Mouse (Mus musculus): ENCODE measurements around the gene Slc41a3. TPM values are rescaled to one million over a fixed set of nuclear protein-coding genes. Genes with fewer than 3 reads are reported as not detected.
A peak's percentile ranks its signal among the peaks of the same experiment; 100 is the strongest.
"Not testable (repeated sequence)": the region's sequence is repeated elsewhere in the genome, so short reads cannot be mapped to it uniquely, and the experiment has no call there.

Slc41a3 gene
- total RNA-seq, 2 experiments from 2014 or later: 20.8 to 25.2 TPM

DNA sequence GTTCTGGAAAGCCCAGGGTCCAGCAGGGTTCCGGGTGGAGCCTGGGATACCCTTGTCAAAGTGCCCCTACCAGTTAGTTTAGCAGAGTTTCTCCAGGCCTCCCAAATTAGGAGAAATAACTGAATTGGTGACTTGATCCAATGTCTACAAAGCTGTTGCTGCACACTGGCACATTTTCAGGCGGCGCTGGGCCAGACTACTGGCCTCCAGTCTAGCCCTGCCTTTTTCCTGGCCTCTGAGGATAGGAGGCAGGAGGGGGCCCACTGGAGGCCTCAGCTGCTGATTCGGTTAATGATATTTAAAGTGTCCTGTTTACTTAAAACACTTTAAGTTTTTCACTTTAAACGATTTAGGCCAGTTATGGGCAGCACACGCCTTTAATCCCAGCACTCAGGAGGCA is 19.7 kb downstream of the Slc41a3 start:
- DNase-seq: peak; percentile 78

DNA sequence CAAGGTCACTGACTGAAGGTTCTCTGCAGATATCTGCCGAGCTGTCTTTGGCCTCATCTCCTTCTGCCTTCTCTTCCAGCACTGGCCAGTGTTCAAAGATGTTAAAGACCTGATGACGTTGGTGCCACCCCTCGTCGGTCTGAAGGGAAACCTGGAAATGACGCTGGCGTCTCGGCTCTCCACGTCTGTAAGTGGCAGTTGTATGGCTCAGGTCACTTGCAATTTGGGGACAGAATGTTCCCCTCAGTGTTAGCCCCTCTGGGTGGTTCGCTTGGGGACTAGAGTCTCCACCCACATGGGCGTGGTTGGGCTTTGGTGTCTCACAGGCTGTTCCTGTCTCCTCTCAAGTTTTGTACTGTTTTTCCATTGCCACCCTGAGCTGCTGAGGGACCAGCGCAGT is 20.2 kb downstream of the Slc41a3 start:
- no peak for DNase-seq

DNA sequence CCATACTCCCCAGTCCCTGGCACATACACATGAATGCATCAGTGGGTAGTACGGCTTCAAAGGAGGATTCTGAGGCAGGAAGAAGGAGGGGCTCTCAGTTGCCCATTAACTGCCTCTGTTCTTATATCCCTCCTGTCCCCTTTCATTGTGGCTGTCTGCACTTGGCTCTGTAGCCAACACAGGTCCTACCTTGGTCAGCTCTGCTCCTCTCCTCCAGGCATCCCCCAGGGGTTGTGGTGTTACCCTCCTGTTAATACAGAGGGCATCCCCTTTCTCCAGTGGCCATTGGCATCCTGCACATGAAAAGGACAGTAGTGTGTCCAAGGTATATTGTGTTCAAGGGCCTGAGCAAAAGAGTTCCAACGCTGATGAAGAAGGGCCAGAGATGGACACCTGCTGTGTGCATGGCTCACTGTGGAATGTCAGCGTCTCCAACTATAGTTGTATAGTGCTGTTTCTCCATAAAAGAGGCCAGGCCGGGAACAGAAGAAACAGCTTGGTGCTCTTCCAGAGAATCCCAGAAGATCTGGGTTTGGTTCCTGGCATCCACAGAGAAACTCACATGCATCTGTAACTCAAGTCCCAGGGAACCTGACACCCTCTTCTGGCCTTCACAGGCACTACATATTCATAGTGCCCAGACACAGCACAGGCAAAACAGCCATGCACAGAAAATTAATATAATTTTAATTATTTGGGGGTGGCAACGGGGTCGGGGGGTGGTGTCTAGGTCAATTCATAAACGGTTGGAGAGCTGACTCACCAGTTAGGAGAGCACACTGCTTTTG is 20.9 kb downstream of the Slc41a3 start:
- no peak for DNase-seq

DNA sequence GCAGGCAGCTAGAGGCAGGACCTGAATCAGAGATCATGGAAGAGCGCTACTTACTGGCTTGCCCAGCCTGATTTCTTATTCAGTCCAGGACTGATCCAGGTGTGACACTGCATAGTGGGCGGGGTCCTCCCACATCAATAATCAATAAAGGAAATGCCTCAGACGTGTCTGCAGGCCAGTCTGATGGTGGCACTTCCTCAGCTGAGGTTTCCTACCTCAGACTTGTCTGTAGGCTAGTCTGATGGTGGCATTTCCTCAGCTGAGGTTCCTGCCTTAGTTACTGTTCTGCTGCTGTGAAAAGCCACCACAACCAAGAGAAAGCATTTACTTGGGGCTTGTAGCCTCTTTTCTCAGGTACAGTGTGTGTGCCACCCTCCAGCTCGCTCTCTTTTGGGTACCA is 23.0 kb downstream of the Slc41a3 start:
- DNase-seq: no peak

DNA sequence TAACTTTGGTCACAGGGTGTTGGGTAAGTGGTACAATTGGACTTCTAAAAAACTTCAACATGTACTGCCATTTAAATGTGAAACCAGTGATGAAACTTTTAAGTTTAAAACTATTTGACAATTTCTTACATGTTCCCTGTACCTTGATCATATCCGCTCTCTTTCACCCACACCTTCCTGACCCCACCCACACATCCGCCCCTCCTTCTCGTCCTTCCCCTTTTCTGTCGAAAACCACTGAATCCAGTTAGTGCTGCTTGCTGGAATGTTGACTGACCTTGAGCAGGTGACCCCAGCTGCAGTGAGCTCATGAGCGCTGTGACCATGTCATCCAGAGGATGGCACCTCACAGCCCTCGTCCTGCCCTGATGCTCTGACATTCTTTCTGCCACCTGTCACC is 25.0 kb downstream of the Slc41a3 start:
- DNase-seq: no peak

DNA sequence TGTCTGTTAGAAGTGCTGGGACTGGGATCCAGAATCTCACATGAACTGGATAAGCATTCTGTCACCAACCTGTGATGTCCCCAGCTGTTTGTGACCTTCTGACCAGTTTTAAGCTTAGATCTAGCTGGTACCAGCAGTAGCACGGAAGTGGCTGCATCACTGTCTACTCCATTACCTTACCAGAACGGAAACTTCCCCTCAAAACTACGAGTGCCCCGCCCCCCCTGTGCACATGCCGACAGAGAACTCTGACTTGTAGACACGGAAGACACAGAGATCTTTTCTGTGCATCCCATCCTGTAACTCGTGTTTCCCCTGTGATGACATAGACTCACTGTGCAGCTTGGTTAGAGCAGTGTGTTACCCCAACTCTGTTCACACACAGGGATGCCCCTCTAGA is 25.9 kb downstream of the Slc41a3 start:
- no peak for DNase-seq

DNA sequence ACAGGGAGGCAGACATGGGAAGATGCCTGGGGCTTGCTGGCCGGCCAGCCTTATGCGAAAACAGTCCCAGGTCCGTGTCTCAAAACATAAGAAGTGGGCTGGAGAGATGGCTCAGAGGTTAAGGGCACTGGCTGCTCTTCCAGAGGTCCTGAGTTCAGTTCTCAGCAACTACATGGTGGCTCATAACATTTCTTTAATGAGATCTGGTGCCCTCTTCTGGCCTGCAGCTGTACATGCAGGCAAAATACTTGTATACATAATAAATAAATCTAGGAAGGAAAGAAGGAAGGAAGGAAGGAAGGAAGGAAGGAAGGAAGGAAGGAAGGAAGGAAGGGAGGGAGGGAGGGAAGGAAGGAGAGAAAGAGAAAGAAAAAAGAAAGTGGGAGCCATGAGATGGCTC is 28.0 kb downstream of the Slc41a3 start:
- not testable (repeated sequence) for DNase-seq

DNA sequence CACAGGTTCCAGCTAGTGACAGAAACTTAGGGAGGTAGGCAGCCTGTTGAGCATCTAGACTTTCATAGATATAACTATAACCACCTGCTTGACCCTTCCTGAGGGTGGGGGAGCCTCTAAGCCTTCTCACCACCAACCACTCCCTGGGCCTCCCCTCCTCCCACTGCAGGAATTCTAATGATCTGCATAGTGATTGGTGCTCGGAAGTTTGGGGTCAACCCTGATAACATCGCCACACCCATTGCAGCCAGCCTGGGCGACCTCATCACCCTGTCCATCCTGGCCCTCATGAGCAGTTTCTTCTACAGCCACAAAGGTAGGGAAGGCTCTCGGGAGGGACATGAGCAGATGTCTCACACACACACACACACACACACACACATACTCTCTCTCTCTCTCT is 30.6 kb downstream of the Slc41a3 start:
- no peak for DNase-seq

DNA sequence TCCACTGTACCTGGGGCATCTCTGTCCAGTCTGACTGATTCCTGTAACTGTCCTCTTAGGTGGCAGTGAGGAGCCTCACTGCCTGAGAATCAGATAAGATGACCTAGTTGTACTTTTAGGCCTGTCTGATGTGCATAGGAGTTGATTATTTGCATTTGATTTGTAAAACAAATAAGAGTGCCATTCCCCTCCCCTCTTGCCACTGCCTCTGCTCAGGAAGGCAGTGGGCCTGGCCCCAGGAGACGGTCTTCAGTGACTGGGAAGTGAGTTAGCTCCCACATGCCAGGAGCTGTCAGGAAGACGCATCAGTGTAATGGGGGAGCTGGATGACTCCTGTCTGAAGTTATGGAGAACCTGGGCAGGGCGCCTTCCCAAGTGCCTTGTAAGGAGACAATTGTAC is 31.1 kb downstream of the Slc41a3 start:
- DNase-seq: no peak

DNA sequence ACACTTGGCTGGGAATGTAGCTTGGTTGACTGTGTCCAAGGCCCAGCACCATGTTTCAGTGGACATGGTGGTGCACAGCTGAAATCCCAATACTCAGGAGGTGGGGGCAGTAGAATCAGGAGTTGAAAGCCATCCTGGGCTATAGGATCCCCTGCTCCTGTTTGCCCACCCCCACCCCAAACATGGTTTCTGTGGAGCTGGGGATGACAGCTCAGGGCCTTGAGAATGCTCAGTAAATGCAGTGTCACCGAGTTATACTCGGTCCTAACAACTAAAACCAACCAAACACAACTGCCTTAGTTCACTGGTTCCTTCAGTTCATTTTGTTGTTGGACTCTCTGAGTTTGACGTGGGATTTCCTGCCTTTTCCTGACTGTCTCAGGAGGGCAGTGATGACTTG is 38.5 kb downstream of the Slc41a3 start:
- no peak for DNase-seq

DNA sequence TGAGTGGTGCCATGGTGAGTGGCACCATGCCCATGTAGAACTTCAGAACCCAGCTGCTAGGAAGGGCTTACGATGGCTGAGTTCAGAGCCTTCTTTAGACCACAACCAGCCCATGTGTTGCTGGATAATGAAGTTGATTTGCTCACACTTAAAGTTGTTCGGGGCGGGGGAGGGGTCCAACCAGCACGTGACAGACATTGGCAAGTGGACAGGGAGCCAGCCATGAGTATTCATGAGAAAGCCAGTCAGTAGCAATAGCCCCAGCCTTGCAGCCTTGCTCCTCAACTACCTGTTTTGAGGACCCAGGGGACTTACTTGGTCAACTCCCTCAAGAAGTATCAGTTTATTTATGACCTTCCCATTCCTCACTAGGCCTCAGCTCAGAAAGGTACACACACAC is 40.4 kb downstream of the Slc41a3 start:
- DNase-seq: no peak

DNA sequence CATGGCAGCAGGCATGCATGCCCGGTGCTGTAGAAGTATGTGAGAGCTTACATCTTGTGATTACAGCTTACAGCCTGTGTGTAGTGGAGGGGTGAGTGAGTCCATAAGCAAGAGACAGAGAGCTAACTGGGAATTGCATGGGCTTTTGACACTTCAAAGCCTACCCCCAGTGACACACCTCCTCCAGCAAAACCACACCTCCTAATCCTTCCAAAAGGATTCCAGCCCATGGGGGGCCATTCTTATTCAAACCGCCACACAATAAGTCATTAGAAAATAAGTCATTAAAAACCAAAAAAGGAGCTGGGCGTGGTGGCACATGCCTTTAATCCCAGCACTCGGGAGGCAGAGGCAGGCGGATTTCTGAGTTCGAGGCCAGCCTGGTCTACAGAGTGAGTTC is 43.9 kb downstream of the Slc41a3 start:
- DNase-seq: no peak

DNA sequence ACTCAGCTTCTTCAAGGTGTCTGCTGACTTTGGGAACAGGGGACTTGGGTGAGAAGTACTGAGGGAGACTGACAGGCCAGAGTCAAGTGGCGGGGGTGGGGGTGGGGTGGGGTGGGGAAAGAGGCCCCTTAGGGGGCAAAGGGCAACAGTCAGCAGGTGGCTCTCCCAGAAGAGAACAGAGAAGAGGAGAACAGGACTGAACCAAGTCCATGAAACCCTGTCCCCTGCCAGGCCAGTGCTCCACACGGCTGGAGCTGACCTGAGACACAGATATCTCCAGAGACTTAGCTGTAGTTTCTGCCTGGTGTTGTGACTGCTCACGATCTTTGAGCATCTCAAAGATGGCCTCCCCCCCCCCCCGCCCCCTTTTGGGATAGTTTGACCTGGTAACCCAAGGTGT is 44.8 kb downstream of the Slc41a3 start:
- DNase-seq: no peak

DNA sequence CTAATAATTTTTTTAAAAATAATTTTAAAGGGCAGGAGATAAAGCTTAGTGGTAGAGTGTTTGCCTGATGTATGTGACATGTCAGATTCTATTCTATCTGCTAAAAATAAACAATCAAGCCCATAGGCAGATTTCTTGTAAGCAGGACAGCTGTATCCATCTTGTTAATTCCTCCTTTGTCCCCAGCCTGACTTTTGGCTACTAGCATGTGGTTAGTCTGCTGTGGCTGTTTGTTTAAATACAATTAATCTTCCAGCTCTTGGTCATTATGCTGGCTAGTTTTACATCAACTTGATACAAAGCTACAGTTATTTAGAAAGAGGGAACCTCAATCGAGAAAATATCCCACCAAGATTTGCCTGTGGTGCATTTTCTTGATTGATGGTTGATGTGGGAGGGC is 46.1 kb downstream of the Slc41a3 start:
- no peak for DNase-seq

DNA sequence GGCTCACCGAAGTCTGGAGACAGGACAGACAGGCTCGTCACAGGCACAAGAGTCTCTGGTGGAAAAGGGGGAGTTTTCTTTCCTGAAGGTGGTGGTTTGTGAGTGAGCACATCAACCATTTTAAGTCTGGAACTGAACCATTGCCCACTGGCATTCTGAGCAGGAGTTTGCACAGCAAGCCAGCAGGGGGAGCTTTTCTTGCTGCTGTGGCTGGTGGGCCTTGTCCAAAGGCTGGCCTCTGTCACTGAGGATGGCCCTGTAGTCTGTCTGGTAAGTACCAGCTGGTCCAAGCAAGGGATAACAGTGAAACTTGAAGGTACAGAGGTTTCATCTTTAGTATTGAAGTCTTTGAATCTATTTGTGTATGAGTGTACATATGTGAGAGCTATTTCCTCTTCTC is 49.2 kb downstream of the Slc41a3 start:
- peak; percentile 75 for DNase-seq

DNA sequence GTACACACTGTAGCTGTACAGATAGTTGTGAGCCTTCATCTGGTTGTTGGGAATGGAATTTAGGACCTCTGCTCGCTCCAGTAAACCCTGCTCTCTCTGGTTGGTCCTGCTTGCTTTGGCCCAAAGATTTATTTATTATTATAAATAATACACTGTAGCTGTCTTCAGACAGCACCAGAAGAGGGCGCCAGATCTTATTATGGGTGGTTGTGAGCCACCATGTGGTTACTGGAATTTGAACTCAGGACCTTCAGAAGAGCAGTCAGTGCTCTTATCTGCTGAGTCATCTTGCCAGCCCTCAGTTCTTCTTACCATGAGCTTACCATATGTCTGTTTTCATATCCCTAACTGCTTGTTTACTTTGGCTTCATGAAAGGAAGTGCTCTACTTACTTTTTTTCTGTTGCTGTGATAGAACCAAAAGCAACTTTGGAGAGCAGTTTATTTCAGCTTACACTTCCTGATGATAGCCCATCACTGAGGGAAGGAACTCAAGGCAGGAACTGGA is 51.9 kb downstream of the Slc41a3 start:
- DNase-seq: peak; percentile 25

DNA sequence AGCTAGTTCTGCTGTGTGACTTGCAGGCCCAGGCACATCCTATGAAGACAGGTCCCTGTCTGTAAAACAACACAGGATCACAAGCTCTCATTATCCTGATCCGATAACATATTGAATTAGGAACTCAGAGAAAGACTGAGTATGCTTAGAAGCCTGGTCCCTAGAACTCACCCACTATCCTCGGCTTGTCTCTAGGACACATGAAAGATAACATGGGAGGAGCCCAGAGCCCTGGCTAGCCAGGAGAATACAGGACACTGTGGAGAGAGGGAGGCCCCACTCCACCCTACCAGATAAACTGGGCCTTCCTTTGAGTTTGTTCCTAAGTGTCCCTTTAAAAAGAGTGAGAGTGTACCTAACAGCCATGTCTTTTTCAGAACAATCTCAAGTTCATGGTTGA is 55.4 kb downstream of the Slc41a3 start:
- no peak for DNase-seq

DNA sequence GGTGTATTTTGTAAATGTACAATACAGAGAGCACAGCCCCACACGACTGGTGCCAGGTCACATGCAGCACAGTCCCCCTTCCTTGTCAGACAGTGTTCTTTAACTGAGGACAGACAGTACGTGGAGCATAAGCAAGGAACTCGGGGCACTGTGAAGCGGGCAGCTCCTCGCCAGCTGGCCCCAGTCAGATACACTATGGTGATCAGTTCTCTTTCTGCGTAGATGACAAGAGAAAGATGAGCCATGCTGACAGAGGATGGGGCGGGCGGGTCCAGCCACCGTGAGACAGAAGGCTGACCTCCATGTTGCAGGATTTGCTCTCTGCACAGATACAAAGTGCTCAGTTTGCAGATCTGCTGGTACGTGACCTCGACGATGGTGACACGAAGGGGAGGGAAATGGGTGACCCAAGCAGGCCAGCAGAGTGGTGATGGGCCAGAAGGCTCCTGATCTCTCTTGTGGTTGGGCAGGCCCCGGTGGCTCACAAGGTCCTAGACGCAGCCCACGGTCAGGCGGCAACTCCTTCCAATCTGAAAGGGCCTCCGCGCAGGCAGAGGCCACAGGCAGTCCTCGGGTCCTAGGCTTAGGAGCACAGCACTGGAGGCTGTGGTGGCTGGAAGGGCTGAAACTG is 56.0 kb downstream of the Slc41a3 start:
- peak; percentile 38 for DNase-seq

DNA sequence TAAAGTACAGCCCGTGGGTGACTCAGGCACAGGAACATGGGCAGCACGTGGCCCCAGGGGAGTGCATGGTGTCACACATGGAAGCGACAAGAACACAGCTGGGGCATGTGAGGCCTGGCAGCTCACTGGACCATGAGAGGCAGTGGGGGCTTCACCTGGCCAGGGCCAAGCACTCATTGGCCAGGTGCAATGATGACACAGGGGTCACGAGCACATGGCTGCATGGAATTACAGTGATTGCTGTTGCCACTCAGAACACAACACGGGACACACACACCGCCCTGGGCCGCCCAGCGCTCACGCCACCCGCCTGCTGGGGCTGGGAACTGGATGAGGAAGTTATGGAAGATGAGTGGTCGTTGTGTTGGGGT is 56.5 kb downstream of the Slc41a3 start:
- DNase-seq: no peak

DNA sequence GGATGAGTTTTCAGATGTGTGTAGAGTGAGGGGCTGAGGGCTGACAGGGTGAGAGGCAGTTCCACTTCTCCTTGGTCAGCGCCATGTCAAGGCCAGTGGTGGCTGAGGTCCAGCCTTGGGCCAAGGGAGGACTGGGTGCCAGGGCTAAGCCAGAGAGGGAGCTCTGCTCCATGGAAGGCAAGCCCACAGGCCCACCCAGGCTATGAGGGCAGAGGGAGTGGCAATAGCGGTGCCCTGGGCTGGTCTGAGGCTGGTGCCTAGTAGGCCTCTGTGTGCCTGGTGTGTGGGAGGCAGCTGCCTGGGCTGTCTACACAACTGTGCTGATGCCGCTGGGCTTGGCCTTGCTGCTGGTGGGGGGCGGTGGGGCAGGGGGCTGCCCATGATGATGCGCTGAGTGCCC is 57.6 kb downstream of the Slc41a3 start:
- DNase-seq: peak; percentile 43

DNA sequence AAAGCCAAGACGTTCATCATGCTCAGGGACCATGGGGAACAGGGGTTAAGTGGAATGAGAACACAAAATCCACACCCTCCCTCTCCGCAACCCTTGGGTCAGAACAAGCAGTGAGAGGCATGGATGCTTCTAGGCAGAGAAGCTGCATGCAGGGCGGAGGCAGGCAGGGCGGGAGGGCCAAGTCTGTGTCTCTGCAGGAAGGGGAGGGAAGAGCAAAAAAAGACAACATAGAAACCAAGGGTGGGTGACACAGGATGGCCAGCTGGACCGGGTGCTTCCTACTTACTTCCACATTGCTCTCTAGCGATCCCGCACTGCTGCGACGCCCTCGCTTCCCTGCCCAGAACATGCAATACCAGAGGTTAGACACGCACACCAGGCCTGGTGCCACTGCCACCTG is 59.2 kb downstream of the Slc41a3 start:
- no peak for DNase-seq

DNA sequence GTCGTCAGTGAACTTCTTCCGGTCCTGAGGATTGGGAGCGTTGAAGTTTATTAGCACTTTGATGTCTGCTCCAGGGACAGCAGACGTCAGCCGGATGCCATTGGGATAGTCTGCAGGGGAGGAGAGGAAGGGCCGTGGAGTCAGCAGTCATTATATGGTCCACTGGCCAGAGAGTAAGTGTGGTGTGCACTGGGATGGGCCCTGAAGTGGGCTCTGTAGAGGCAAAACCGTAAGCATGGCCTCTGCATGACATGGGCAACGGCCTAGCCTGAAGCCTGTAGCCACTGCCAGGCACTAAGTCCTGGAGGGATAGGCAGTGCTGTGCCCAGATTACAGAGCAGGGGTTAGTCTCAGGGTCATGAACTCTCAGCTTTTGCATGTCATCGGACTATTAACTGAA is 64.2 kb downstream of the Slc41a3 start:
- DNase-seq: no peak

DNA sequence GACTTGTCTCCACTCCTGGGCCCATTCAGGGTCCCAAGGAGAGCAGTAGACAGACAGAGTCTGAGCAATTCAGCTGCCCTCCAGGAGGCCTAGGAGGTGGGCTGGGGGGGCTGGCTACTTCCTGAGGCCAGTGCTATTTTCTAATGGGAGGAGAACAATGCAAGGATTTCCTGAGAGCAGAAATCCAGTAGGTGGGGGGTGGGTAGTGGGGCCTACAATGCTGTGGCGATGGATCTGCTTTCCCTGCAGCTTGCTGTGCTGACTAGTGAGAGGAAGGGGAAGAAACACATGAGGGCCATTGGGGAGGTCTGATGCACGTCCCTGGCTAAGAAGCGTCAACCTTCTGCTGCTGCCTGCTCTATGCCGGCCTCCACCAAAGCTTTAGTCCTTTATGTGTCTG is 74.2 kb downstream of the Slc41a3 start:
- DNase-seq: peak; percentile 45

DNA sequence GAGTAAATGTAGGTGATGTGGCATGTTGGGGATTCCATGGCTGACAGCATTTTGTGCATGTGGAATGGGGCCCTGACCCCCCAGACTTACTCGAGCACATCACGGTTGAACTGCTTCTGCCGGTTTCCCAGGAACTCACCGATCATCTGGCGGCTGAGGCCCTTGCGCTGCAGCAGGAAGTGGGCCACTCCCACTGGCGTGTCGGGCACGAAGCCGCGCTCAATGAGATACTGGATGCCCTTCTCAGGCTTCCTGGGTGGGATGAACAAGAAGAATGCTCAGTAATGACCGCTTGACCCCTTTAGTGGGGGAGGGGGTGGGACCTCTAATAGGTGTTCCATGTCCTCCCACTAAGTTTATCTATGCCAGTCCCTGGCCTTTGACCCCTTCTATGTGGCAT is 75.9 kb downstream of the Slc41a3 start:
- DNase-seq: no peak
